Mouse (Mus musculus) hindbrain, embryonic 14.5 days (tissue): ENCODE measurements around the gene 5330417C22Rik. TPM values are rescaled to one million over a fixed set of nuclear protein-coding genes. Genes with fewer than 3 reads are reported as not detected.

Experiments
- ATAC-seq: fragments of 200-750 bp; cut with Nextera tagmentation; 2 replicates; pipeline ENCODE4 v1.8.0; 2017; ENCODE audit warnings: moderate number of reproducible peaks, mild to moderate bottlenecking, moderate TSS enrichment, moderate library complexity; ENCODE audit not compliant: low FRiP score
- DNase-seq: peaks from one replicate; pipeline ENCODE4 v3.0.0-alpha.2; 2015; ENCODE audit warnings: low spot score
- H3K27ac ChIP-seq: fragments of 300-500 bp; sonication (generic); 2 replicates; pipeline ENCODE4 v1.5.1; 2014; ENCODE audit warnings: mild to moderate bottlenecking, moderate library complexity
- H3K27me3 ChIP-seq: fragments of 300-500 bp; sonication (generic); 2 replicates; pipeline ENCODE4 v1.6.1; 2014; ENCODE audit warnings: mild to moderate bottlenecking, low read length, mixed read lengths; ENCODE audit not compliant: control insufficient read depth, insufficient read depth
- H3K36me3 ChIP-seq: fragments of 300-500 bp; sonication (generic); replicated peaks from 2 replicates; pipeline ENCODE4 v1.6.1; 2014; ENCODE audit not compliant: control insufficient read depth, insufficient read depth
- H3K4me1 ChIP-seq: fragments of 300-500 bp; sonication (generic); replicated peaks from 2 replicates; pipeline ENCODE4 v1.6.1; 2014; ENCODE audit warnings: antibody characterized with exemption, low read length, mixed read lengths; ENCODE audit not compliant: control insufficient read depth, insufficient read depth
- H3K4me2 ChIP-seq: fragments of 300-500 bp; sonication (generic); replicated peaks from 2 replicates; pipeline ENCODE4 v1.6.1; 2014; ENCODE audit warnings: mild to moderate bottlenecking, moderate library complexity
- H3K4me3 ChIP-seq: fragments of 300-500 bp; sonication (generic); replicated peaks from 2 replicates; pipeline ENCODE4 v1.5.1; 2014; ENCODE audit warnings: mild to moderate bottlenecking, low read length
- H3K9ac ChIP-seq: fragments of 300-500 bp; sonication (generic); 2 replicates; pipeline ENCODE4 v1.6.1; 2014
- H3K9me3 ChIP-seq: fragments of 300-500 bp; sonication (generic); 2 replicates; pipeline ENCODE4 v1.6.1; 2016; ENCODE audit warnings: low read length; ENCODE audit not compliant: control insufficient read depth
- WGBS: fragments of 180-500 bp; shearing (Covaris S2); extraction: QIAGEN DNeasy Blood & Tissue Kit; methylation state at CpG from one replicate; pipeline ENCODE4 v1.1.7; 2014; 5-methylcytosine and 5-hydroxymethylcytosine counted together
- polyA plus RNA-seq: library from polyadenylated mRNA; unstranded; fragments of >200 nt; fragmentation: Nextera tagmentation; extraction: Ambion mirVana; gene quantifications from 2 replicates; pipeline ENCODE4 v1.2.1, GENCODE M21; 2014

Gene 5330417C22Rik
- polyA plus RNA-seq, 1 experiment from 2014 or later, result 18.3 TPM

DNA sequence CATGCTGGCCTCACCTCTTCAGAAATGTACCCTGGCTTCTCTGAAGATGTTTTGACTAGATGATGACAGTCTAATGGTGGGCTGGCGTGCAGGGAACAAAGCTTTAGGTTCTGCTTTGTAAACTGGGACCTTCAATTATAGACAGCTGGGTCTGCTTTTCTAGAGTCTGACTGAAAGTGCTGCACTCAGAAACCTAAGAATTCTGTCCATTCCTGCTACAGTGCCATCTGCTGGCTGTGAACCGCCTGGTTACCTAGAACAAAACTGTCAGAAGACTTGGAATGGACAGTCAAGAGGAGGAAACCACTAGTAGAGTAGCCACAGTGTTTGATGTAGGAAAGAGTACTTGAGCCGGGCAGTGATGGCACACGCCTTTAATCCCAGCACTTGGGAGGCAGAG lies 27.0 kb upstream of the 5330417C22Rik start:
- Histone ChIP-seq H3K4me1 (peaks cover 8% of the 10 kb centered on the region), H3K27me3 (no peaks in the 10 kb centered on the region), H3K36me3 (peaks cover 19% of the 10 kb centered on the region), H3K9ac (peak overlapping the region; percentile 49; the same call in 1 of the 2 replicates), H3K4me3 (peak overlapping the region; percentile 62), H3K4me2 (peak overlapping the region; percentile 84), H3K9me3 (no peaks in the 10 kb centered on the region), H3K27ac (peak overlapping the region; percentile 92)
- WGBS, result 12% methylated on average over 4 of the region's 4 CpGs
- peak; percentile 91 for DNase-seq
- 0 out of 2 replicates have a peak, but pooled peaks have one; percentile 5 for ATAC-seq

GRCm38 (mm10) chr3:108562777-108563271 lies 26.5 kb upstream of the 5330417C22Rik start:
- Histone ChIP-seq H3K4me2 (peak overlapping the region; percentile 84), H3K9me3 (no peaks in the 10 kb centered on the region), H3K9ac (peak overlapping the region; percentile 49), H3K36me3 (peaks cover 24% of the 10 kb centered on the region), H3K27me3 (no peaks in the 10 kb centered on the region), H3K4me1 (peaks cover 8% of the 10 kb centered on the region), H3K4me3 (peak overlapping the region; percentile 62), H3K27ac (peak overlapping the region; percentile 92)
- DNase-seq, result no peak
- 13% methylated on average over 15 of the region's 15 CpGs for WGBS
- ATAC-seq, result peak; percentile 61

DNA sequence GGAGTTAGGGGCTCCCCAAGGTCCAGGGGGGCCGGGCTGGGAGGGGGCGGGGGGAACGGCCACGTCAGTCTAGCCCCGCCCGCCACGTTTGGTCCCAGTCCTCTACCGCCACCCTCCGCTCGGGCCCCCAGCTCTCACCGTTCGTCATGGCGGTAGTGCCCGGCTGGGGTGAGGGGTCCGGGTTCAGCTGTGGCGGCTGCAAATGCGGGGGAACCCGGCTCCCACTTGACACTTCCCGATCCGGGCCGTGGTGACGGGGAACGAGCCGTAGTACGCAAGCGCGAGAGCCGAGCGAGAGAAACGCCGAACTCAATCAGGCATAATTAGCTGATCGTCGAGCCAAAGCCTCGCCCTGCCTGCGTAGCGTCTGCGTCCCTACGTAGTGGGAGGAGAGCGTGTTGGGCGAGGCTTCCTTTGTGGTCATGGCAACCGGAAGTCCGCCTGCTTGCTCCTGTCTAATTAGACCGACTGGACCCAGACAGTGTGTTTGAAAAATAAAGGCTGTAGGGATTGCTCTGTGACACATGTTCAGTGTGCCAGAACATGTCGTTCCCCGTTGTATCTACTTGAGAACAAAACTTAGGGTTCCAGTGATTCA lies 25.9 kb upstream of the 5330417C22Rik start, which contains the start of gene Tmem167b:
Gene Tmem167b, minus strand, starts transcription at position 334 of the 598 bp plus-strand sequence.
- WGBS, result under 1% methylated on average over 45 of the region's 45 CpGs
- DNase-seq, result peak; percentile 100

GRCm38 (mm10) chr3:108557888-108558287 lies 21.6 kb upstream of the 5330417C22Rik start:
- WGBS, result 94% methylated on average over 4 of the region's 4 CpGs
- no peak for ATAC-seq
- no peak overlapping the region for H3K4me2 ChIP-seq
- no peaks in the 10 kb centered on the region for H3K9me3 ChIP-seq
- no peak for DNase-seq
- no peak overlapping the region for H3K27ac ChIP-seq
- H3K9ac ChIP-seq, result no peak overlapping the region
- H3K36me3 ChIP-seq, result peaks cover 35% of the 10 kb centered on the region
- no peaks in the 10 kb centered on the region for H3K27me3 ChIP-seq
- peaks cover 16% of the 10 kb centered on the region for H3K4me1 ChIP-seq
- no peak overlapping the region for H3K4me3 ChIP-seq

More for the DNA sequence above, 25.9 kb upstream of the 5330417C22Rik start, which contains the start of gene Tmem167b:
- peak within 1 kb of the TSS; percentile 62 for H3K4me3 ChIP-seq
- H3K4me1 ChIP-seq, result peaks cover 8% of the 10 kb centered on the region
- H3K4me2 ChIP-seq, result peak within 1 kb of the TSS; percentile 84
- H3K9ac ChIP-seq, result peak within 1 kb of the TSS; percentile 78
- H3K9me3 ChIP-seq, result no peaks in the 10 kb centered on the region
- H3K27ac ChIP-seq, result peak within 1 kb of the TSS; percentile 92
- no peaks in the 10 kb centered on the region for H3K27me3 ChIP-seq
- H3K36me3 ChIP-seq, result peaks cover 29% of the 10 kb centered on the region
- peak; percentile 97 for ATAC-seq

DNA sequence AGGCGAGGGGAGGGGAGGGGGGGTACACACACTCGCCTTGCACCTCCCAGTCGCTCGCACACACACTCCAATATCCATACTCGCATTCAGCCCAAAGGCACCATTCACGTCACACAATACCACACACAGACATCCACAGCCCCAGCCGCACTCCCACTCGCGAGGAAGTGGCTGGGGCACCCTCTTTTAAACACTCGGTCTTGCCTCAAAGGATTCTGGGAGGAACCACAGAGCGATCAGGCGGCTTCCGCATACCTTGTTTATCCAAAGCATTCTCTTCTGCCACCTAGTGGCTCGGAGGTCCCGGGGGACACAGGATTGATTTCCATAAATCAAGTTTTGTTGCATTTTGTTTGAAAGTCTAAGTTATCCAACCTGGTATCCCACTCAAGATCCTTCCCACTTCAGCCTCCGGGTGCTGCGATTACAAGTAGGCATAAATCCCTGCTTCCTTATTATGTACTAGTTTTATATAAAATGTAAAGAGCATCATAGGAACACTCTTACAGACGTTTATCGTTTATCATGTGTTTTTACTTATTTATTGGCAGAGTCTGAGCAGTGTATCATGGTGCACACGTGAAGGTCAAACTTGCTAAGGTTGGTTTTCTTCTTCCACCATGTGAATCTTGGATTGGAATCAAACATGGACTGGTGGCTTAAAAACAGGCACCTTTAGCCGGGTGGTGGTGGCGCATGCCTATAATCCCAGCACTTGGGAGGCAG lies 18.4 kb upstream of the 5330417C22Rik start:
- peaks cover 8% of the 10 kb centered on the region for H3K4me1 ChIP-seq
- H3K4me3 ChIP-seq, result peak overlapping the region; percentile 75
- H3K9me3 ChIP-seq, result no peaks in the 10 kb centered on the region
- H3K9ac ChIP-seq, result peak overlapping the region; percentile 96
- ATAC-seq, result peak; percentile 98
- H3K36me3 ChIP-seq, result peaks cover 31% of the 10 kb centered on the region
- H3K27ac ChIP-seq, result peak overlapping the region; percentile 94
- H3K27me3 ChIP-seq, result no peaks in the 10 kb centered on the region
- 17% methylated on average over 22 of the region's 22 CpGs for WGBS
- peak; percentile 98 for DNase-seq
- H3K4me2 ChIP-seq, result peak overlapping the region; percentile 87

GRCm38 (mm10) chr3:108554111-108554561 lies 17.8 kb upstream of the 5330417C22Rik start:
- Histone ChIP-seq H3K4me3 (peak overlapping the region; percentile 75), H3K9me3 (no peaks in the 10 kb centered on the region), H3K27ac (peak overlapping the region; percentile 94), H3K9ac (peak overlapping the region; percentile 96), H3K27me3 (no peaks in the 10 kb centered on the region), H3K36me3 (peaks cover 25% of the 10 kb centered on the region), H3K4me1 (peaks cover 8% of the 10 kb centered on the region), H3K4me2 (peak overlapping the region; percentile 87)
- DNase-seq (peak; percentile 30), ATAC-seq (peak; percentile 72)
- WGBS, result under 1% methylated on average over 39 of the region's 42 CpGs

DNA sequence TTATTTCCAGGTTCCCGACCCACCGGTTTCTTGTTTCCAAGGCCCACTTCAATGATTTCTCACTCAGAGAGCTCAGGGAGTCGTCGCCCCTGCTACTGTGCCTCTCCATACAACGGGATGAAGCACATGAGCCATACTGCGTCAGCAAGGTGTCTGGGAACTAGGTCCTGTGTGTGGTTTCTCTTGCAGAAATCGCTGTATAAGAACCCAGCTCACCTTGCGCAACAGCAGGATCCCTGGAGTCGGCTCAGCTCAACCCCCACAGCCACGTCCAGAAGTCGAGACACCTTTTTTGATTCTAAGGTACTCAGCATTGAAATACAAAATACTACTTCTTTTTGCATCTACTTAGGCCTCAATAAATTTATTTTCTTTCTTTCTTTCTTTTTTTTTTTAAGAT lies 6.0 kb upstream of the 5330417C22Rik start:
- Histone ChIP-seq H3K36me3 (no peaks in the 10 kb centered on the region), H3K4me2 (no peak overlapping the region), H3K4me1 (0 out of 2 replicates have a peak, but pooled peaks cover 6% of the 10 kb centered on the region), H3K27me3 (no peaks in the 10 kb centered on the region), H3K4me3 (no peak overlapping the region), H3K27ac (no peak overlapping the region), H3K9me3 (no peaks in the 10 kb centered on the region), H3K9ac (no peak overlapping the region)
- ATAC-seq (no peak), DNase-seq (no peak)
- 87% methylated on average over 11 of the region's 11 CpGs for whole genome bisulfite sequencing

DNA sequence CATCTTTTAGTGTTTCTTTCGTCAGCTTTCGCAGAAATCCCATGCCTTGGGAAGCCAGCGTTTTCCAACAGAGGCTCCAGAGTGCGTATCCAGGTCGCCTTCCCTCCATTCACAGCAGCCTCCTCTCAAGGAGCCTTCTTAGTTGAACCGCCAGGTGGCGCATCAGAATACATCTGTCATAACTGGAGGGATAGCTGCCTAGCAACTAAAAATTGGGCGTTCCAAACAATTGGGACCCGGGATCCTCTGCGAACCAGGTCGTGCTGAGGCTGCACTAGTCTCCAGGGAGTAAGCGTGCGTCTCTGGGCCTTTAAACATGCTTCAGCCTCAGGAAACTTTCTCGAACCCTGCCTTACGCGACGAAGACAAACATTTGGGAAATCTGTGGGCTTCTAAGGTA lies 967 bp upstream of the 5330417C22Rik start:
- H3K4me3 ChIP-seq, result peak overlapping the region; percentile 25
- DNase-seq, result peak; percentile 89
- 6% methylated on average over 17 of the region's 17 CpGs for WGBS
- no peaks in the 10 kb centered on the region for H3K9me3 ChIP-seq
- peak overlapping the region; percentile 66 for H3K27ac ChIP-seq
- H3K27me3 ChIP-seq, result no peaks in the 10 kb centered on the region
- peak overlapping the region; percentile 51 for H3K9ac ChIP-seq
- peaks cover 6% of the 10 kb centered on the region; the same call in 1 of the 2 replicates for H3K4me1 ChIP-seq
- no peaks in the 10 kb centered on the region for H3K36me3 ChIP-seq
- peak overlapping the region; percentile 70 for H3K4me2 ChIP-seq
- ATAC-seq, result peak; percentile 47; the same call in 1 of the 2 replicates

- no peaks in the 10 kb centered on the region for H3K36me3 ChIP-seq
- H3K27ac ChIP-seq, result peak overlapping the region; percentile 75
- WGBS, result 4% methylated on average over 15 of the region's 15 CpGs
- DNase-seq (no peak), ATAC-seq (no peak)
- no peaks in the 10 kb centered on the region for H3K9me3 ChIP-seq
- peak overlapping the region; percentile 70 for H3K4me2 ChIP-seq
- H3K27me3 ChIP-seq, result no peaks in the 10 kb centered on the region
- H3K4me3 ChIP-seq, result peak overlapping the region; percentile 36
- H3K9ac ChIP-seq, result peak overlapping the region; percentile 35
- peaks cover 6% of the 10 kb centered on the region; the same call in 1 of the 2 replicates for H3K4me1 ChIP-seq
Measured at GRCm38 (mm10) chr3:108535896-108536516, 330 bp downstream of the 5330417C22Rik start.
